Mouse (Mus musculus) right cerebral cortex, postnatal 25 days (tissue): ENCODE data around the gene Slc22a23.

Source experiments
- DNase-seq: peaks from one replicate; pipeline ENCODE4 v3.0.0; 2022

Gene Slc22a23

DNA sequence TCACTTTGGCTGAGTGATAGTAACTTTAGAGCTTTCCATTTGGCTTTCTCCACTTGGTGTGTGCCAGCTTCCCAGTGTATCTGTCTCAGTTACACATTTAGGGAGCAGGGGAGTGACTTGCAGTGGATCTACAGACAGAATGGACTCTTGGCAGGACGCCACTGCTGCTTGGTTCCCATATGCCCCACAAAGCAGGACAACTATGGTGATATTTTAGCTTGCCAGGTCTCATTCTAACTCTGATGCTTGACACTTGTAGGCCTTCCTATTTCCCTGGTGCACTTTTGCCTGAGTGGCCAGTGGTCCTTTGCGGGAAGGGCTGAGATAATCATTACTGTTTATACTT lies 188.2 kb downstream of the Slc22a23 start:
- no peak for DNase-seq

DNA sequence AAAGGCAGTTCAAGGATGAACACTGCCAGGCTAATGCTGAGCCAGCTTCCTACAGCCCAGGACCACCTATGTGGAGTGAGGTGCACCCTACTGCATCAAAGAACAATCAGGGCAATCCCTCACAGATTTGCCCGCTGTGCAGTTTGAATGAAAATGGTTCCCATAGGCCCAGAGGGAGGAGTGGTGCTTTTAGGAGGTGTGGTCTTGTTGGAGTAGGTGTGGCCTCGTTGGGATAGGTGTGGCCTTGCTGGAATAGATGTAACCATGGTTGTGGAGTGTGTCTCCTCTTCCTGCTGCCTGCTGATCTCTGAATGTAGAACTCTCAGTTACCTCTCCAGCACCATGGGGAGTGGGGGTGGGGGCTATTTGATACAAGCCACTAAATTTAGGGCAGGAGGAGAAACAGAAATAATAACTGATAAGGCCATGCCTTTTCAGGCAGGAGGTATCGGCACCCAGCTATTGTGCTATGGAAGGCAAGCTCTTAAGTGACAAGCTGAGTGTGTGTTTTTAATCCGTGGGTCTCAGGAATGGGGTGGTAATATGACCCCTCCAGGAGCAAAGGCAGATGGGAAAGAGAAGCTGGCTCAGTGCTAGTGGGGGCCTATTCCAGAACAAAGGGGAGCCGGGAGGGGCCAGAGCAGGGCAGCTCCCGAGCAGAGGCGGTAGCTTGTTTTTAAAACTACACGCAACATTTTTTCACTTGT lies 188.7 kb downstream of the Slc22a23 start:
- no peak for DNase-seq

DNA sequence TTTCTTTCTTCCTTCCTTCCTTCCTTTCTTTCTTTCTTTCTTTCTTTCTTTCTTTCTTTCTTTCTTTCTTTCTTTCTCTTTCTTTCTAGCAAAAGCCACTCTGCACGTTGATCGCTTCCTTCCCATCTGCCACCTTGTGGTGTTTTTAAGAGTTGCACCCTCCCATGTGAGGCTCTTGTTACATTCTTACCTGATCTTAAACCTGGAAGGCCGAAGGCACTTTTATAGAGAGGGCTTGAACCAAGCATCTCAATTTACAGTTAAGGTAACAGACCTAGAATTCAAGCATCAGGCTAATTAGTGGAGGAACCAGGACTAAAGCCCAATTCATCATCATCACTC lies 190.1 kb downstream of the Slc22a23 start:
- no peak for DNase-seq

DNA sequence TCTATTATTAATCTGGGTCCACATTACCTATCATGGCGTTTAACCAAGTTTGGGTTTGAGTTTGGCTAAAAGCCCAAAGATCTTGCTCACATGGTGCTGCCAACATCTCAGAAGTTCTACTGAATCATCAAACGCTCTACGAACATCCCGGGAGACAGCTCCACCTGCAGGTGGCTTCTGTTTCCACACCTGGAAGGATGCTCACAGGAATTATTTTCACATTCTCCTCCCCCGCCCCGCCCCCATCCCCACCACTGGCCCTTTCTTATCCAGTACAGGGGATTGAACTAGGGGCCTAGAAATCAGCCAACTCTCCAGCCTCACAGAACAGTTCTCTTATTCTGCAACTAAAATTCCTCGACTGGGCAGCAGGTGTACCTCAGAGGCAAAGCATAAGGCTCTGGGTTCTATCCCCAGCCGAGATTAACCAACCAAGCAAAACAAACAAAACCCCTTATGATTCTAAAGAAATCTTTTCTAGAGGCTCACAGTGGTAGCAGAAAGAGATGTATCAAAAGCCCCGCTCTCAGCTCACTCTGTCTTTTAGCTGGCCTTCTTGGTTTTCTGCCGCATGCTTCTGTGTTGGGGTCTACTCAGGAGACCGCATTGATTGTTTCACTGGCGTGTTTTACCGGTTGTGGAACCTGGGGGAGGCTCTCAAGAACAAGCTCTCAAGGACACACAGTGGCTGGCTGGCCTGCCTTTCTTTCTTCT lies 190.6 kb downstream of the Slc22a23 start:
- no peak for DNase-seq

DNA sequence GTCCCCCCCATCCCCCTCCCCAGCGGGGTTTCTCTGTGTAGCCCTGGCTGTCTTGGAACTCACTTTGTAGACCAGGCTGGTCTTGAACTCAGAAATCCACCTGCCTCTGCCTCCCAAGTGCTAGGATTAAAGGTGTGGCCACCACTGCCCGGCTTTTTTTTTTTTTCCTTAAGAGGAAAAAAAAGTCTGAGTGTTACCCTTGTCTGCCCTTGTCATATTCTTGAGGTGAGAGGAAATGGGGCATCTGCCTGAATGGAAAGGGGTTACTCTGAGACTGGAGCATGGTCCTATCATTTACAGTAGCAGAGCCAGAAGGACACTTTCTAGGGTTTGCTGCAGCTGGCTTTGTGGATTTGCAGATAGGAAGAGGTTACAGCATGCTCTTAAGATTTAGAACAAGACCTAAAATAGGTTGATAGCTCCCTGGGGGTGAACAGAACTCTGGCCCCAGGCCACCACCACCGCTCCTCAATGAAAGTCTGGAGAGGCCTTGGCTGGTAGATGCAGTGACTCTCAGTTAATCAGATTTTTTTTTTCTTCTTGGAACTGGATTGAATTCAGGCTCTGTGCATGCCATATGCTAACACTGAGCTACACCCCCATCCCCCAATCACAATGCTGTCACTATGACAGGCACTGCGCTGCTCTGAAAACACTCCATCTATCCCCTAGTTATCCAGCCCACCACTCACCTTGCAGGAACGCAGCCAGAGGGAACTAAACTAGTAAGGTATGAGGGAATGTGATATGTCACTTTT lies 191.5 kb downstream of the Slc22a23 start:
- no peak for DNase-seq

DNA sequence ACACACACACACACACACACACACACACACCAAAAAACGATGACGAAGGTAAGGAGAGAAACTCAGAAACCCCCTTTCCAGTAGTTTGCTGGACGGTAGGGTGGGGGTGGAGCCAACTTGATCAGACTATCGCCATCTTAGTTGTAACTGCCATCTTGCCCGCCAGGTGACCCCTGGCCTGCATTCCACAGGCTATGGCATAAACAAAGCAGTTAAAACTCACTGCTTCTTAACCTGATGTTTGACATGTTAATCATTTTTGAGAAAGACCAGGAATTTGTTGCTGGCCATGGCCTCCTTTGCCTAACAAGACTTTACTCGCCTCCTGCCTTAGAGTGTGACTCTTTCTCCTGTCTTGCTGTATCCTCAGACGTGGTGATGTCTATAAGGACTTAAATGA lies 192.3 kb downstream of the Slc22a23 start:
- DNase-seq, result no peak

DNA sequence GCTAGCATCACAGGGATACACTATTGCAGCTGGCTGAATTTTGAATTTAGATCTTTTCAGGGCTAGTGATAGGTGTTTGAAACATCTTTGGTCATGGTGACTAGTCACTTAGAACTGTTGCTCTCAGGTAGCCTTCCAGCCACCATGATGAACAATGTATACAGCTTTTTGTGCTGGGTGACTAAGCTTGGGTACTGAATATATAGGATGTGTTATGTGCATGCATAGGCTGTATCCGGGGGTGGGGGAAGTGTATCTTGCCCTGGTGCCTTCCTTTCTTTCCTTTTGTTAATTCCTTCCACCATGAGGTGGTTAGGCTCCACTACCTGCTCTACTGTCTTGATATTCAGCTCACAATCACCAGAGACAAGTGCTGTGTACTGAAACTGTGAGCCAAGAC lies 193.6 kb downstream of the Slc22a23 start:
- DNase-seq, result no peak

DNA sequence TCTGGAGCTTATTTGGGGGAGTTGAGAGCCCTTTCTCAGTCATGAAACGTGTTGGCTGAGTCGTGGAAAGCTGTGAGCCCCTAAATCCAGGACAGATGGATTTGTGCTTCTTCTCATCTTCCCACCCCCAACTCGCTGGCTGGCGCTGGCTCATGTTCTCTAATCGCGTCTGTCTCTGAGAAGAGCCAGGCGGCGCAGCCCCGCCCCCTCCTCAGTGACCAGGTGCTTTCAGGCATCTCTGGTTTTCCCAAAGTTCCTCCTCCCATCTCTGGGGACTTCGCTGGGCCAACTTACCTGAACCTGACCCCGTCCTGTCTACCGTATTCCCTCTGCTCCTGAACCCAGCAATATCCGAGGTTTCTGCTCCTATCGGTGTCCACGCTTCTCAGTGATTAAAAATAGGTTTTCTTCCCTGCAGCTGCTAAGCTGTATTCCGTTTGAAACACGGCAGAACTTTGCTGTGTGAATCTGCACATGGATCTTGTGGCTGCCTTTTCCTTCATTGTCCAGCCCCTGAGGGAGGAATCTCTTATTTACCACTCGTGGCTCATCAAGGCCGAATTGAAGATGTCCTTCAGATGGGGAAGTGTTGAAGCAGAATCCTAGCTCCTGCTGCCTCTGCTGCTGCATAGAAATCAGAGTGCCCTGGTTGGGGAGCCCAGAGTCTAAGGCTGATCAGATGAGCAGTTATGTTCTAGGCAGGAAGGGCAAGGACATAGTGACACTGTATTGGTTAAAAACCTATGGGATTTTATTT lies 194.5 kb downstream of the Slc22a23 start:
- peak; percentile 72 for DNase-seq

DNA sequence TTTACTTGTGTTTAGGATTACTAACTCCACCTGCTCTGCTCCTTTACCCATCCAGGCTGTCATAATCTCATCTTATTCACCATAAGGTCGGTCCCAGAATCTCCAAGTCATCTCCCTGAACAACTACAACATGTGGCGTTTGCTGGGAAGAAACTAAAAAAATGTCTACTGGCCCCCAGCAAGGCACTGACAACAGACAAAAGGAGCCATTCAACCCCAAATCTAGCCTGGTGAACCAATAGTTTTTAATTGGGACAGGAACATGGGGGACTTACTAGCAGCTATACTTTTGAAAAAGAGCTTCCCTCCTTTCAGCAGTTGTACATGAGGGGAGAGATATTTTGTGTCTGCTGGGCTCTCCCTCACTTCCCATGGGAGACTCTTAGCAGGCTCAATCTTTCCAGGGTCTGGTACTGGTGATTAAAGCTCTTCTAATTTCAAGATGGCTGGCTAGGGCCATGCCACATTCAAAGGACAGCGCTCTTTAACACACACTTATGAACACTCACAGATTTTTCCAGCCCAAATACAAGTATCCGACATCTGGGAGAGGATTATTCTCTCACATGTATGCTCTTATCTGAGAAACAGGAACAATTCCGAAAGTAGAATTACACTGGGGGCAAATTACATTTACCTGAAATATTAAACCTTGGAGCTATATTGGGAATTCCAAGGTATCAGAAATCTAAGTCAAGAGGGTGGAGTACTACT lies 195.4 kb downstream of the Slc22a23 start:
- no peak for DNase-seq

DNA sequence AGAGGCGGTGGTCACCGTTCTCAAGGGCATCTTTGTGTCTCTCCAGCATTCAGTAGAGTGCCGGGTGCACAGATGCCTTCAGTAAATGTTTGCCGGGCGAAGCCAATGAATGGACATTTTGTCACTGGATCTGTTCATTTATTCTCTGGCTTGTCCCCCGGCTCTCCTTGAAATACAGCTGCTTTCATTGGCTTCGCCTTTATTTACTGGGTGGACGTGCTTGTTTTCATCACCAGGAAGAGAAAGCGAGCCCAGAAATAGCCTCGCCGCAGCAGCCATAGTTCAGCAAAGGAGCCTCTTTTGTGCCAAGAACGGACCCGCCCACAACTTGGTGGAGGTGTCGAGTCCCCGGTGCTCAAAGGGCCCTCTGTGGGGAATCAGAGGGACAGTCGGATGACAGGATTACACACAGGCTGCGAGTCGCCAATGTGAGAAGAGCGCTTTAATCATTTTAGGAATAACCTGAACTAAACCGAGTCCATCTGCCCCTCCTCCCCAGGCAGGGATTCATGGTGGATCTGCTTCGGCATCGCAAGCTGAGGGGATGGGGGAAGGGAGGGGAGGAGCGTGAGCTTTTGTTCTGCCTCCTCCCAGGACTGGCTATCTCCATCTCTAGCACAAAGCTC lies 196.1 kb downstream of the Slc22a23 start:
- peak; percentile 75 for DNase-seq

DNA sequence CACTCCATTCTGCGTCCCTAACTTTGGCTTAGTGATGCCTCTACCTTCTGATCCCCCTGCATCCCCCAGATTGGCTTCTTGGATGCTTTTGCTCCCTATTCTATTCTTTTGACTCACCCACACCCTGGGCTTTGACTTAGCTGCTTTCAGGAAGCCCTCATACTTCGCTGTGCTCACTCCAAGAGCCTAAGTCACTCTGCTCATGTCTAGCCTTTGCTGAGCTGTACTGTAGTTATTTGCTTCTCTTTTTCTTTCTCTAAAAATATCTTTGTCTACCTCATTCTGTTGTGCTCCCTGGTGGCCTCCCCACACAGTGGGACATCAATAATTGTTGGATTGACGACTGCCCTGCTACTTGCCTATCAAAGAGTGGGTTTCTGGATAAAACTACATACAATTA lies 196.8 kb downstream of the Slc22a23 start:
- DNase-seq, result no peak

DNA sequence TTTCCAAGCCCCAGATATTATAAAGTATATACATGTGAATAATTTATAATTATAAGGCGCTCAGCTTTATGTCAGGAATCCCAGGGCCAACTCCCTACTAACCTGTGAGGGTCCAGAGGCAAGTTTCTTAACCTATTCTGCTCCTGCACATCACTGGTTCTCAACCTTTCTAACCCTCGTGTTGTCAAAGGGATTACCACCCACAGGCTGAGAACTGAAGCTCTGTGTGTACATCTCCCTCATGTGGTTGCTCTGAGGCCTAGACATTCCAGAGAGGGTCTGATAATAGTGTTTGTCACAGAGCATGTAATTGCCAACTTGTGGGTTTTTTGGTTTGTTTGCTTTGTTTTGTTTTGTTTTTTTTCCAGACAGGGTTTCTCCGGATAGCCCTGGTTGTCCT lies 198.1 kb downstream of the Slc22a23 start:
- no peak for DNase-seq

DNA sequence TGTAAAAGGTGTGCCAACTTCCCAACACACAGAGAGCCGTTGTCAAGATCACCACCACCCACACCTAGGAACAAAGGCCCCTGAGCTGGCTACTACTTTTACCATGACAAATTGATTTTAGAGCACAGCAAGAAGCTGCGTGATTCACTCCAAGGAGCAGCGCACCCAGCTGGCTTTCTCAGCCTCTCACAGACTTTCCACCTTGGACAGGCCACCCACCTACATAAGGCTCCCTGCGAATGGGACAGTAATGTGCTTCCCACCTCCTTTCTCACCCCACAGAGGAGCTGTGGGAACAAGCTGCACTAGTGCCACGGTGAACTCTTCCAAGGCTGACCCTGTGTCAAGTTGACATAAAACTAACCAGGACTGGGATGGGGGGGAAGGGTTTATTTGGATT lies 201.6 kb downstream of the Slc22a23 start:
- DNase-seq, result no peak

DNA sequence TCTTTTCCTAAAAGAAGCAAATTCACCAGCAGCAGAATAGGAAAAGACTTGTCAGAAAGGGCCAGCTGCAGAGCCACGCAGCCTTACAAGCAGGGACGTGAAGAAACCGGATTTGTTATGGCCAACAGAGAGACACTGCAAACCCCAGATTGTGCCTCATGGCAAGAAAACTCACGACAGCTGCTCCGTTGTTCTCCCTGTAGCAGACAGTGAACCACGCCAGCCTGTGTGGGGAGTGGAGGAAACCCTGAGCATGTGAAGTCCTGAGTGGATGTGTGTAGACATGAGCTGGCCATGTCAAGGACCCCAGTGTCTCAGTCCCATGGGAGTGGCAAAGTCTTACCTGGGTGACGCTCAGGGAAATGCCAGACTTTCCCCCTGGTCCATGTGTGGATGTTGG lies 208.4 kb downstream of the Slc22a23 start:
- peak; percentile 64 for DNase-seq

DNA sequence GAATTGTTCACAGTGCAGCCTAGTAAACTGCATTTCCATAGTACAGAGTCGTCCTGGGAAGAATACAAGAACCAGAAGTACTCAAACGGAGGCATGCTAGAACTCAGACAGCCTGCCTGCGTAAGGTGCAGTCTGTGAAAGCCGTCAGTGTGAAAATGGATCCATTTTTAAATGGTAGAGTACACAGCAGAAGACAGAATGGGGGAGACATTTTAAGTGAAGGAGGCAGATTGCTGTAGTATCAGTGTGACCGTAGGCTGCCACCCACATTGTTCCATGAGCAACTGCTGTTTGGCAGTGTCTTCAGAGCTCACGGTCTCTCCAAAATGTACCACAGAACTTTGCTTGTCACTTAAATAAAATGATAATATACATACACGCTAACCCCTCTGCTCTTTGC lies 210.7 kb downstream of the Slc22a23 start:
- DNase-seq, result peak; percentile 63

DNA sequence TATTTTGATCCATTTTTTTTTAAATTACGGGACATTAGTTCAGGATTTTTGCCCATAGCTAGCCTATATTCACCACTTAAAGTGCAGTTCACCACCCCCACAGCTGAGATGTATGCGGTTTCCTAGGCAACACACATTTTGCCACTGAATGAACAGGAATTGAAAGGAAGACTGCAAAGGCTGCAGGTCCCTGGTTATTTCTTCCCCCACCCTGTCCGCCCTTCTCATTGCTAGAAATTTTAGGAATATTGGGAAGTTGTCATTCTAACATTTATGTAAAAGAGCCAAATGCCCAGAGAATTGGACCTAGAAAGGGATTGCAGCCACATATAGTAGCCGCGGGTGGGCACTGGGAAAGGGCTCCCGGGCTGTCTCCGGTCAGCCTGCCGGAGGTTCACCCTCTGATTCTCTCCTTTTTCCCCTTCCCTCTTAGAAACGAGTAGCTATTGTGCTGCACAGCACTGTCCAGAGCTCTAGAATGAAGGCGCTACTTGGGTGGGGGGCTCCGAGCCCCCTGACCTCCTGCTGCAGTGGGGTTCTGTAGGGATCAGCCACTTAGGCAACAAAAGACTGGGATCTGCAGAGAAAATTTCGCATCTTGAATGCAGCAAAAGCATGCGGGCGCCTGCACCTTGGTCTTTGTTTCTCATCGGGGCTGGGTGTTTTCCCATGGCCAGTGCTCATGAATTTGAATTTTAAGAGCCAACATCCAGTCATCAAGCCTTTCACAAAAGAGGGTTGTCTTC lies 211.5 kb downstream of the Slc22a23 start:
- no peak for DNase-seq

DNA sequence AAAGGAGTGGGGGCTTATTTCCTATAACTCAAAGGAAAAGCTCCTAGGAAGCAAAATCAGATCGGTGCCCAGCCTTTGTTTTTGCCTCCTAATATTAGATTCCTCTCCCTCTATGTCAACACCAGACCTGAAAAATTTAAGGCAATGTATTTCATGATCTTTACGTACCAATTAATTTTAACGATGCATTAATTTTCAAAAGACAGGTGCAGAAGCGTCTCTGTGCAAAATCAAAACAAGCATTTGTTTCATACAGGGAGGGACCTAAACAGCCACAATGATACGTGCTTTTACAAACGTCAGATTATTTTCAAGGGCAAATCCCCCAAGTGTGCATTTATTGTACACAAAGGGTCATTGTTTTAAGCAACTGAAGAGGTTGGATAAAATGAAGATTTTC lies 212.1 kb downstream of the Slc22a23 start:
- no peak for DNase-seq

DNA sequence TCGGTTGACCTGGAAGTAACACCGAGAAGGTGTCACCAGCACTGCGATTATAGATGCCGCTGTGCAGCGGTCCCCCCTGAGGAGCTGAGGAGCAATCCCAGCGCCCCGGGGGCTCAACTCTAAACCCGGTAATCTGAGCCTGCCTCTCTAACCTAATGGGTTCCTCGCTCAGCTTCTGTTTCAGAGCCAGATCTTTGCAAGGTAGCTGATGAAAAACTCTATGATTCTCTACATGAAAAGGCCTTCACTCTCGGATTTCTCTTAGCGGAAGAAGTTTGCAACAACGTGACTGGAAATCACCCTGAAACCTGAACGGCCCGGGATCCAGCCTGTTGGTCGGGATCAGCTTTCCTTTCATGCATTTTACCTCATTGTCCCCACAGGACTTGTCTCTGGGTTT lies 212.7 kb downstream of the Slc22a23 start:
- no peak for DNase-seq

DNA sequence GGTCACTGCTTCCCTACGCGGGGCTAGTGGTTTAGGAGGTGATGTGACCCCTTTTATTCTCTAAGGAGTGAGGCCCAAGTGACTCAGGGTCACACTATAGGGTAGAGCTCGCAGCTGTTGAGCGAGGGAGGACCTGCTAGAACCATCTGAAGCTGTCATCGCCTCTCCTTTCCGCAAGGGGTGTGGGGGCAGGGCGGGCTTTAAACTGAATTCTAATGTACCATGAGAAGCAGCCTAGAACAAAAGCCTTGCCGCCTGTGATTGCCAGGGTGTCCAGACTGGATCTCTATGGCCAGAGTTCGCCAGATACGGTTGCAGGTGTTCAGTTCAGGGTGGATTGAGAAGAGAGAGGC lies 213.3 kb downstream of the Slc22a23 start:
- DNase-seq, result peak; percentile 41

DNA sequence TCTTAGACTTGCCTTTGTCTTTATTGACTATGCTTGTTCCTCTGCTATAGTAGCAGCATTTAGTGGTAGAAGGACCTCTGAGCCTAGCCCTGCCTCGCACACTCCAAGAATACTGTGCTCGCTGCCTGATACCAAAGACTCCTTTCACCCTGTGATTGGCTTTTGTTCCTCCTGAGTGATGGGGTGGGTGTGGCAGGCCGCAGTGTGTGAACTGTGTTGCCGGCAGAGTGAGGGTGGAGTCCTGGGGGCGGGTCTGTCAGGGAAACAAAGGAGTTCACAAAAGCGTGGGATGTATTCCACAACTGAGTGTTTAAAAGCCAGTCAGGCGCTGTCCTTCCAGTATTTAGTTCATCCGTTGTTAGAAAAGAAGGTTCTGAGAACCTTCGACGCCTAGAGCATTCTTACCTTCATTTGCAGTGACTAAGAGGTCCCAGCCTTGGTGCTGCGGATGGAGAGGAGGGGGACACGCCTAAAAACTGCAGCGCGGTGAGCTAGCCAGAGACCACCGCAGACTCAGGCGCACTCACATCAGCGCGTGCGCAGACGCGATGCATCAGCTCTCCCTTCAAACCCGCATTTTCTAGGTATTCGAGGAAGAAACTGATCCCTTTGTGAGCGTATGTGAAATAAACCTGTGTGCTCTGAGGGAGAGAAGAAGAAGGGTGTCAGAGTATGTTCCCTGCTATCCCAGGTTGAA lies 213.8 kb downstream of the Slc22a23 start:
- DNase-seq, result peak; percentile 28

DNA sequence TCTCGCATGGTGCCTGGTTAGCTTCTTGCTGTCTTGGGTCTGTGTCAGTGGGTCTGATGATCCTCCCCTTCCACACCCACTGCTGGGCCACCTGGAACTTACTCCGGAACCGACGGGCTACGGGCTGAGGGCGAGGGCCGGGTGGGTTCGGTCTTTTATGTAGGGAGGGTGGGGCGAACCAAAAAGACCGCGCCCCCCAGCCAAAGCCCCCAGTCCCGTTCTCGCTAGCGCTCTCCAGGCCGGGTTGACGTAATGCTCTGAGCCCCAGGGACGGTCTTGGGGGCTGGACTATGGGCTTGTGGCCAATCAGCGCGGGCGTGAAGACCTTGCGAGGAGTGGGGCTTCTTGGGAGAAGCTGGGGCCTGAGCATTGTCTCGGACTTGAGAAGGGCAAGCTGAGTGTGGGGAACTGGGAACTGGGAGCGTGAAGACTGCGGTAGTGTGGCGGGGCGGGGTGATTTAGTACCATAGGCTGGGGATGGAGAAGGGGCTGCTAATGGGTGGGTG lies 214.7 kb downstream of the Slc22a23 start, which contains the start of gene Tubb2b:
Gene Tubb2b (minus strand): TSS at position 241 of the 506 bp plus-strand sequence.
- peak; percentile 80 for DNase-seq
